Mouse (Mus musculus) yolk sac, embryonic 10.5 days (tissue): Measurements from ENCODE around the gene Rnase10.
"Not testable (repeated sequence)": the region's sequence is repeated elsewhere in the genome, so short reads cannot be mapped to it uniquely, and the experiment has no call there.

Experiments
- DNase-seq: peaks from one replicate; pipeline ENCODE4 v3.0.0-alpha.2; 2017; ENCODE audit warnings: low spot score

Gene Rnase10

DNA sequence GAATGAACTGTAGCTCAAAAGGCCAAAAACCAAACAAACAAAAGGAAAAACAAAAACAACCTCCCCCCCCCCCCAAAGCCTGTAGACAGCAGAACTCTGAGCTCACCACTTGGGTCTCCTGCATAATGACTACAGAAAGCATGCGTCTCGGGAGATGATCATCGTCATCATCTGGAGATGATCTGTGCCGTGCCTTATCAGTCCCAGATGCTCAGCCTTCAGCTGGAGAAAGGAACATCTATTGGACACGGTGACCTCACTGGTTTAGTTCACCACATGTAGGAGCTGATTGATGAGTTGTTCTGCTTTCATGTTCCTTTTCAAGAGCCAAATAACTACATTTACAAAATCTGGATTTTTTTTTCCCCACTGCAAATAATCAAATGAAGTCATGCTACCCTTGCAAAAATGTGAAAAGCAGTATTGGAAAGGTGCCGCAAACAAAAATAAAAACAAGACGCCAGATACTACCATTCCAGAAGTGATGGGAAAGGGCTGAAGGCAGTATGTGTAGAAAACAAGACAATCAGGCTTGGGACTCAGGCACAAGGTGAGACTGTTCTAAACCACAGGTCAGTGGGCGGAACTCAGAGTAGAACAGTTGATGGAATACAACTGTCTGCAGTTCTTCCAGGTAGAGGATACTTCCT, at the start of gene Rnase10:
Gene Rnase10, plus strand, starts transcription at position 600 of the 650 bp plus-strand sequence.
- no peak for DNase-seq

DNA sequence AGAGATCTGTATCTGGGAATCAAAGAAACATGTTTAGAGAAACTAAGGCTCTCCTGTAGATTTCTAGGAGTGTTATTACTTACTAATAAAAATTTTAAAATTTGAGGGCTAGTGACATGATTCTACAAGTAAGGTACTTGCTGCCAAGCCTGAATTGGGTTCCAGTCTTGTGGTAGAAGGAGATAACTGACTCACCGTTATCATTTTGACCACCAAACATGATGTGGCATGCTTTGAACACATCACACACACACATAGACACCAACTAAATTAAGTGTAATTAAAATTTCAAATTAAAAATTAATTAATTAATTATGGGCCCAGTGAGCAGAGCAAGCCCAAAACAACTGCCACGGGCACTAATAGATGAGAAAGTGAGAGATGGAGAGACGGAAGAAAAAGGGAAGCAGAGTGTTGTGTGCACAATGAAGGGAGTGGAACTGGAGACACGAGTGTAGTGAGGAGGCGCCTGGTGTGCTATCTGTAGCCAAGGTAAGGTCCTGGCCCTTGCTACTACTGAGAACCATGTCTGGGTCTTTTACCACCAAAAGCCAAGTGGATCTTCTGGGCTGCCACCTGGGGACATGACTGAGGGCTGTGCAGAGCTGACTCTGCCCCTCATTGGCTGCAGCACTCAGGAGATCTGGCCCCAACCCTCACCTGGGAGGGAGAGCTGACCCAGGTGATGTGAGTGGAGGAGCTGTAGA, 49.1 kb upstream of the Rnase10 start:
- DNase-seq, result not testable (repeated sequence)

DNA sequence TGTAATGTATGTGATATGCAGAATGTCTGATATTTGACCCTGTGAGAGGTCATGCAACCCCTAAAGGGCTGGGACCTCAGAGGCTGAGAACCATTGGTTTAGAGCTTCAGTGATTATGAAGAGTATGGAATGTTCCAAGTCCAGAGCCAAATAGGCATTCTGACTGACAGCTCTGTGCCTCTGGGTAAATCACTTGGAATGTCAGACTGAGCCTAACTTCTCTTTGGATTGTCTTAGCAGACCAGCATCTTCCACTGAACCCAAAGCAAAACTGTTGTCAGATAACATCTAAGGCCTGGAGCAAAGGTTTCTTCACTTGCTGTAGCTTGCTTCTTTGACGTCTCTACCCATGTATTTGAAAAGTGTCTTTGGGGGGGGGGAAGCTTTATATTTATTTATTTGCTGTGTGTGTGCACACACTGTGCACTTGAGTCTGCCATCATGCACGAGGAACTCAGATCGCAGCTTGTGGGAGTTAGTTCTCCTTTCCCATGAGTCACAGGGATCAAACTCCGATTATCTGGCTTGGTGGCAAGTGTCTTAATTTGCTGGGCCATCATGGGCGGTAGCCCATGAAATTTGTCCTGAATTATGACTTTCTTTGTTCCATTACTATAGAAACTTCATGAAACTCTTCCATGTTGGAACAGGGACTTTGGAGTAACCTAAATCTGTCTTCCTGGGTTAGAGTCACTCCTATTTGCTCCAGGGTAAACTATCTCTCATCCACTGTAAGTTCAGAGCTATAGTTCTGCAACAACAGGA, 39.2 kb upstream of the Rnase10 start:
- no peak for DNase-seq

DNA sequence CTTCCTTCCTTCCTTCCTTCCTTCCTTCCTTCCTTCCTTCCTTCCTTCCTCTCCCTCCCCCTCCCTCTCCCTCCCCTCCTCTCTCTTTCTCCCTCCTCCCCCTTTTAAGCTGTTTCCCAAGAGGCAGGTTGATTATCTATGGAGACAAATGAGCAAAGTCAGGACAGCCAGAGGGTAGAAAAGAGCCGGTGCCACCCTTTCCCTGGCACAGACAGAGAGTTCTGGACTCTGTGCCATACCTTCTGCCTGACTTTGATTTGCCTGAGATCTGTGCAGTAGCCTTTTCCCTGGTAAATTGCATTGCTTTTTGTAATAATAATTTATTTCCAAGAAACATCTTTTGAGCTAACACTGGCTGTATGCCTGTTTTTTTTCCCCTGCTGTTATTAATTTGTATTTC, 38.5 kb upstream of the Rnase10 start:
- no peak for DNase-seq

DNA sequence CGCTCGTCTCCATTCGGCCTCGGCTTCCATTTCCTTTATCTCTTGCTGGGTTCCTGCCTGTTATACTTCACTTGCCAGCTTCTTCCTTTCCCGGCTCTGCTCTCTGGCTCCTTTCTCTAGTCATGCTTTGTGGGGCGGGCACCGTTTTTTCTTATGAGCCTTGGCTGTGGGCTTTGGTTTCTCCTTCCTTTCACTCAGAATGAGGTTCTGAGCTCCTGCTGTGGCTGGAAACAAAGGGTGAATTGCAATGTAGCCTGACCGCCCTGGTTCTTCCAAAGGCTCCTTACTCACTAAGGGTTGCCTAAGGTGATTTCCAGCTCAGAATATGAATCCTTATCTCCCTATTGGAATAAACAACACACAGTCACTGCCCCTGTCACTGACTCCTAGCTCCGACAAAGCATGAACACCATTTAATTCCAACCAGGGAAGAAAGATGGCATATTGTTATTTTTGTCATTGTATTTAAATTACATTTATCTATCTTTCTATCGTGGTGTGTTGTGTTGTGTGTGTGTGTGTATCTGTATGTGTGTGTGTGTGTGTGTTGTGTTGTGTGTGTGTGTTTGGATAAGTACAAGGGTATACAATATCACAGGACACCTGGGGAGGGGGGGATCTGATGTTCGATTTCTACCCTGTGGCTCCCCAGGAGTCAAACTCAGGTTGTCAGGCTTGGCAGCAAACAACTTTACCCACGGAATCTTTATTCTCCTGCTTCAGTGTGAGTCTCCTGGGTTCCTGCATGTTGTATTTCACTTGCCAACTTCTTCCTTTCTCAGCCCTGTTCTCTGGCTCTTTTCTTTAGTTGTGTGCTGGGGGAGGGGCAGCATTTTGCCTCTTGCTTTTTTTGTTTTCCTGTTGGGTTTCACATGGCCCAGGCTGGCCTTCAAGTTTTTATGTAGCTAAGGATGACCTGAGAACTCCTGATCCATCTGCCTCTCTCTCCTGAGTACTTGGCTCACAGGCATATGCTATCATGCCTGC, 37.7 kb upstream of the Rnase10 start:
- DNase-seq, result no peak

DNA sequence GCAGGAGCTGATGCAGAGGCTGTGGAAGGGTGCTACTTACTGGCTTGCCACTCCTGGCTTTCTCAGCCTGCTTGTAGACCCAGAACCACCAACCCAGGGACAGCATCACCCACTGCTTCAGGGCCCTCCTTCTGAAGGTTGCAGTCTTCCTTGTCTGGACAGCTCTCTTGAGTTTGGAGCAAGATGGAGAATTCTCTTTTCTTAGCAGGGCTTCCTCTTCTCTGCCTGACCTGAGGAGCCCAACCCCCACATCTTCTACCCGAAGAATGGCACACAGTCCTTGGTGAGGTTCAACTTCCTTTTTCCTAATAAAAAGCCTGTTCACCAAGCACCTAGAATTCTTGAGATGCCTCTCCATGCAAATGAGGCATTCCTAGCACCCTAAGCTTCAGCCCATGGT, 36.7 kb upstream of the Rnase10 start:
- no peak for DNase-seq

DNA sequence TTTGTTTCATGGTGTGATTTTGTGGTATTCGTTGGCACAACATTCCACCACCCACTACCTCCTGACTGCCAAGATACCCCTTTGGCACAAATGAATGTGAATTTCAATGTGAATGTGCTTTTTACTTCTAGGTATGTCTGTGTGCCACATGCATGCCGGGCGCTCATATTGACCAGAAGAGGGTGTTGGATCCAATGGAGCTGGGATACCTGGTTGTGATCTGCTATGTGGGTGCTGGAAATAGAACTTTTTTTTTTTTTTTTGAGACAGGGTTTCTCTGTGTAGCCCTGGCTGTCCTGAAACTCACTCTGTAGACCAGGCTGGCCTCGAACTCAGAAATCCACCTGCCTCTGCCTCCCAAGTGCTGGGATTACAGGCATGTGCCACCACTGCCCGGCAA, 34.5 kb upstream of the Rnase10 start:
- not testable (repeated sequence) for DNase-seq

DNA sequence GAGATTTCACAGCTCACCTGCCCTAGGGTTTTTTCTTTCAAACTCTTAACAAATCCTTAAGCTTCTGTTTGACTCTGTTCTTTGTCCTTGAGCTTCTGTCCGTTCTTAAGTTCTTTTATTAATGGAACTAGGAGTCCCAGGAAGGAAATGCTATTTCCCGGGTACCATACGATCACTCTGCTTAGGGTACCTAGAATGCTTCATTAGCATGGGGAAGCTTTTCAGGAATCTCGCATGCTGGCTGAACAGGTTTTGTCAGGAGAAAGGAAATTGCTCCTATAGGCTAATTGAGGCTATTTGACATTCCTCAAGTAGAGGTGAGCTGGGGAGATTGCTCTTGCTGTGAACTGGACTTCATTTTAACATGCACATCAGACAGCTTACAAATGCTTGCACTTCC, 33.9 kb upstream of the Rnase10 start:
- no peak for DNase-seq

DNA sequence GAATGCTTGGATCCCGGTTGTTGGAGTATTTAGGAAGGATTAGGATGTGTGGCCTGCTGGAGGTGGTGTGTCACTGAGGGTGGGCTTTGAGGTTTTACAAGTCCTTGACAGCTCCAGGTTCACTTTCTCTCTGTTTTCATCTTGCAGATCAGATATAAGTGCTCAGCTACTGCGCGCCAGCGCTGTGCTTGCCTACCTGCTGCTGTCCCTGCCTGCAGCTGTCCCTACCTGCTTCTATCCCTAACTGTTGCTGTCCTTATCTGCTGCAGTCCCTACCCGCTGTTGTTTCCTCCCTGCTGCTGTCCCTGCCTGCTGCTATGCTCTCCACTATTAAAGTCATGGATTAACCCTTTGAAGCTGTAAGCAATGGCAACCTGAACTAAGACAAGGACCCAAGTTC, 32.5 kb upstream of the Rnase10 start:
- no peak for DNase-seq

DNA sequence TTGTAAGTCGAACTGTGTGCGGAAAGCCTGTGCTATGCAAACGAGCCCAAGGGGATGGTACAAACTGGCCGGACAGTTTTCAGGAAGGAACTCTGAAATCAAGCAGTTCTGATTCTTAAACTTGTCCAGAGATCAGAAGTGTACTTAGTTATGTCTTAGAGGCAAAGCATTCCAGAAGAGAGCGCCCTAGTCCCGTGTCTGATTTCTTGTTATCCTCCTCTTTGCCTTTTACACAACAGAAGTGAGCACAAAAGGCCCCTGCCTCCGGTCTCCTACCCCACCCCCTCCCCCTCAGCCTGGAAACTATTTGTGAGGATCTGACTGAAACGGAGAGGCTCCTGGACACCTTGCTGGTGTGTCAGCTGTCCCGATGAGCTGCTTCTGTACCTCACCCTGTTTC, 30.9 kb upstream of the Rnase10 start:
- no peak for DNase-seq

DNA sequence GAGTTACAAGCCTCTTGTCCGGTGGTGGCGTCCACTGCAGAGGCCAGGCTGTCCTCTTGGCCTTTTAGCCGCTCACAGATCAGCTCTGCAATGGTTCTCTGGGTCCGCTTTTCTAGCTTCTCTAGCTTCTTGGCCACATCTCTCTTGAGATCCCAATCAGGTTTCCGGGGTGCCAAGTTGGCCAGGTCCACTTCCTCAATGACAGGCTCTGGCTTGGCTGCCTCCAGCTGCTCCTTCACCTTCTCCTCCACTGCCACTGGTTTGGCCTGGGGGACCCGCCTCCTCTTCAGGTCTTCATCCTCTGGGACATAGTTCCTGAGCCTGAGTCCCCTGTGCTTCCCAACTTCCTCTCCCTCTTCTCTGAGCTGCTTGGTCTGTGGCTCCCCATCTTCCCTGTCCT, 29.1 kb upstream of the Rnase10 start:
- not testable (repeated sequence) for DNase-seq

DNA sequence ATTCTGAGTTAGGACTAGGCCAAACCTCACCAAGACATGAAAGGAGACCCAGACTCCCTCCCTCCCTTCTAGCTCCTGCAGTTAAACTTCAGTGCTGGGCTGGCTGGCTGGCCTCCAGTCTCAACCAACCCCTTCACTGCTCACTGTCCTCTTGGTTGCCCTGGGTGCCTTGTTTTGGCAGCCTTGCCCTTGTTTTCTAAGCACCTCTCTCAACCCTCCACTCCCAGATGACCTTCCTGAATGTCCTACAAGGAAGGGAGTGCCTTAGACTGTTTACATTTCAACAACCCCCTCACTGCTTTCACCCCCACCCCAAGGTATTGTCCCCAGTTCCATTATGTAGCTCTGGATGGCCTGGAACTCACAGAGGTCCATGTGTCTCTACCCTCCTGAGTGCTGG, 27.9 kb upstream of the Rnase10 start:
- no peak for DNase-seq

DNA sequence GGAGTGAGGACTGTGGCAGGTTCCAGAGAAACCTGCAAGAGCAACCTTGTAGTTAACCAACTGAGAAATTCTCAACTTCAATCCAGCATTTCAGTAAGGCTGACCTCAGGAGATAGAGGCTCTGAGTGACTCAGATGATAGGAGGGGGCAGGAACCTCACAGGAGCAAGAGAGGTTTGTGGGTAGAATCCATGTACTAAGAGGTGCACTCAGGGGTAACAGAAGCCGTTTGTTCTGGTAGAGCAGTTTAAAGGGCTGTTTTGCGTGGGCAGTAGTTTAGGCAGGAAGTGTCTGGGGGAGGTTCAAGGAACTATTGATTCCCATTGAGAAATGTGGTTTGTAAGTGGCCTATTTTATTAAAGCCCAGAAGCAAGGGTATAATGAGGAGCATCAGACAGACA, 26.3 kb upstream of the Rnase10 start:
- DNase-seq, result no peak

DNA sequence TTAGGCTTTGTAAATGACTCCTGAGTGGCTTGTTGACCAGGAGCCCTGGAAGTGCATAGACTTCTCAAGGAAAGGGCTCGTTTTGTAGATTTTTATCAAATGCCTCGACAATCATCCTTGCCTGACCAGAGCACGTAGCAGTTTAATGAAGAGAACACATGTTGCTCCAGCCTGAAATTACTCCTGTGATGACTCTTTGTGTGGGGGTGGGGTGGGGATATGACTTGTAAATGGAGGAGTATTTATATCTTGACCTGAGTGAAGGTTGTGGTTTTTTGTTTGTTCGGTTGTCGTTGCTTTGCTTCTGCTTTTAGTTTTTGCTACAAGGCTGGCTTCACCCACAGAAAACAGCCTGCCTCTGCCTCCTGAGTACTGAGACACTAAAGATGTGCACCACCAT, 25.7 kb upstream of the Rnase10 start:
- DNase-seq, result no peak

DNA sequence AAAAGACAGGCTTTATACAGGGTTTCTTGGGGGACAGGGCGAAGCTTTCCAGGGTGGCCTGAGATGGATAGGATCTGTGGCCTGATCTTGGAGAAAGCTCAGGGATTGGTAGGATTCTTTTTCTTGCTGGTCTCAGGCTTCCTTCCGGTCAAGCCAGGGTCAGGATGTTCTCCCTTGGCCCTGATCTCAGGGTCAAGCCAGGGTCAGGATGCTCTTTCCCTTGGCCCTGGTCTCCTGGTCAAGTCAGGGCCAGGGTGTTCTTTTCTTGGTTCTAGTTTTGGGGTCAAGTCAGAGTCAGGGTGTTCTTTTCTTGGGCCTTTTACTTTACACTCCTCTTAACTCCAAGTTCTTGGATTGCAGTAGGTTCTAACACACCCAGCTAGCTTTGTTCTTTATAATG, 19.9 kb upstream of the Rnase10 start:
- no peak for DNase-seq

DNA sequence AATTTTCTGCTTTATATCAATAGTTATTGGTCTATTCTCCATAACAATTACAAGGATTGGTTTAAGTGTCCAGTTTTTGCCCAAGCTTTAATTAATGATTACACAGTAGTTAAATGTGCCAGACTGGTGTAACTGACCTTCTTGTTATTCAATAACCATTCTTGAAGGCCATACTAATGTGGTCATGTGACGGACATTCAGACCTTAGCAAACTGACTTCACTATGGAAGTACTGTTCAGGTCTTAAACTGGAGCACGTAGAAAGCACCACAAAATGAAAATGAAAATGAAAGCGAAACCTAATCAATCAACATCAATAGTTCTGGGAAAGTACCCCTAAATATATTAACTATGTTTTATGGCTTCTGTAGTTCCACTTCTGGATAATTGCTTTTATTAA, 16.5 kb upstream of the Rnase10 start:
- no peak for DNase-seq

DNA sequence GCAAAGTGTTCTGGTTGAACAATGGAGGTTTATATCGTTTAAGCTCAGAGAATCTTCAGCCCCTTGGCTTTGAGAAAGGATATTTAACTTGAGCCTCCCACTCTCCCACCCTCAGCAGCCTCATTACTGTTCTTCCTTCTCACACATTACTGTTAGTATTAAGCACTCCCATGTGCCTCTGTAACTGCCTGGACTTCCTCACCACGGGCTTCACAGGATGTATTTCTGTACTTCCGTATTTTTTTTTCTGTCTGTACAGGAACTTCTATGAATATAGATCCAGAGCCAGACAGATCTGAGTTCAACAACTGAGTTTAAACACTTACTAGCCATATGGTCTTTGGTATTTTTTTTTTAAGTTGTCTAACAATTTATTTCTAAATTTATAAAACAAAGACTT, 10.5 kb upstream of the Rnase10 start:
- no peak for DNase-seq

DNA sequence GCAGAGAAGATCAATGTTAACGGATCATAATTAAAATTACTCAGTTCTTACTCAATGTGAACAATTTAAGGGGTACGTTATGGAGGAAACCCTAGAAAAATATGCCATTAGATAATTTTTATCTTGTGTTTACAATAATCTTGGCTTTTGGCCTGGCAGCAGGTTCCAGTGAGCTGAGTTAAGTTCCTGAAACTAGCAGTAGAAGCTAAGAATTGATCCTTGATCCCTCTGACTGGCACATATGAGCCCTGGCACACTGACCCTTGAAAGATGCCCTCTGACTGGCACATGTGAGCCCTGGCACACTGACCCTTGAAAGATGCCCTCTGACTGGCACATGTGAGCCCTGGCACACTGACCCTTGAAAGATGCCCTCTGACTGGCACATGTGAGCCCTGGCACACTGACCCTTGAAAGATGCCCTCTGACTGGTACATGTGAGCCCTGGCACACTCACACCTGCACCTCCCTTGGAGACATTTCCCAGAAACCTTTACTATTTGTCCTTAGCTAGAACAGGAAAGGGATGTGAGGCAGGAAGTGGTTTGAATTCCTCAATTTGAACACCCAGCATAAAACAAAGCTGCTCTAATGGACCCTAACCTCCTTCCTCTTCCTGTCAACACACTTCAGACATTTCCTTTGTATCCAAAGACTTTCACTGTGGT, 9.4 kb upstream of the Rnase10 start:
- DNase-seq, result no peak

DNA sequence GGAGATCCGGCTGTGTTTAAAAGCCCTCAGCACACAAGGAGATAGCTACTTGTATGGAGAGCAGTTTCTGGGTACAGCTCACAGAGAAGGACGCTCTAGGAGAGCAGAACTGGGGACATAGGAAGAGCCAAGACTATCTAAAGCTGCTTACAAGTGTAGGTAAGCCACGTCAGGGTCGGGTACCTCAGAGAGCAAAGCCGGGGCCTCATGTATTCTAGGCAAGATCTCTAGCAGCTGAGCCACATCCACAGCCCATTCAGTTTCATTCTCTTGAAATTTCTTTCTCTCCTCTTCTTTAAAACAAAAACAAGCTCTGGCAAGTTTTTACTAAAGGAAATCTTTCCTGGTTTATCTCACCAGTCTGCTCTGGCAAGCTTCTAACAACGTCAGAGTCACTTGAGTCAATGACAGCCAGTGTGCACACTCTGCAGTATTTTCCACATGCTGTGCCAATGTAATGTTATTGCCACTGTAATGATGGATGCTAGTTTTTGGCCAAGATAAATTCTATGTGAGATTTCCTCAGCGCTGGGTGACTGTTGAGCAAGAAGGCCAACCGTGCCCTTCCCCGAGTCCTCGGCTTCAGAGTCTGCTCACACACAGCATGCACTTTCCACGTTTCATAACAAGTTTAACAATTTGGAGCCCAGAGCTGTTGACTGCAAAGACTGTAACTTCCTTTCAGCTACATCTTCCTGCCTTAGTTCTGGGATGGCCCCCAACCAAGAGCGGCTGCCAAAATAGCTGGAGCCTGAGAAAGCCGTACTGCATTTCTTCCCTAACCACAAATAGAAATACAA, 563 bp downstream of the Rnase10 start:
- no peak for DNase-seq

DNA sequence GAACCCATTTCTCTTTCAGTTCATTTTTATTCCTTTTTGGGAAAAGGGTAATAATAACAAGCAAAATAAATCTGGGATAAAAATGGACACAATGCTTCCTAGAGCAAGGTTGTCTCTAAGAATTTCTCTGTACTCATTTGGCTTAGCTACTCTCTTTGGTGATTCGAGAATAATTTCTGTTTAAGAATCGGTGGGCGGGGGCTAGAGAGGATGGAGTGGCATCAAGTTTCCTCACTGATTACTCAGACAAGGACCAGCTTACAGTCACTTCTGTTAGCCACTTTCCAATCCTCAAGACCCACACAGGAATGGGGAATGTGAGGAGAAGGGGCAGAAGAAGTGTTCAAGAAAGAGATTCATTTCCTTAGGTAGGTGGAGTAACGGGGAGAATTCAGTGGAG, 1.2 kb downstream of the Rnase10 start:
- no peak for DNase-seq

DNA sequence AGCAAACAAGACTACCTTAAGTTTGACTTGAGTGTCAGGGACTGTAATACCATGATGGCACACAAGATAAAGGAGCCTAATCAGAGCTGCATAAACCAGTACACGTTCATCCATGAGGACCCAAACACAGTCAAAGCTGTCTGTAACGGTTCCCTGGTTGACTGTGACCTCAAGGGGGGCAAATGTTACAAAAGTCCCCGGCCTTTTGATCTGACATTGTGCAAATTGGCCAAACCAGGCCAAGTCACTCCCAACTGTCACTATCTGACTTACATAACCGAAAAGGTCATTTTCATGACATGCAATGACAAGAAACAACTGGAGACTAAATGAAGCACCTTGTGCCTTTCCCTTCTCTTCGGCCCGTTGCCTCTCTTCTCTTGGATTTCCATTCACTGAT, 2.0 kb downstream of the Rnase10 start:
- no peak for DNase-seq
